Mouse (Mus musculus): ENCODE measurements at regions not wholly inside any gene's neighbourhood (a gene's known extent, or its start where the extent isn't known, plus 50 kb on each side); places are given as distances from the start of the nearest gene placed in this dataset.
"Not testable (repeated sequence)": the region's sequence is repeated elsewhere in the genome, so short reads cannot be mapped to it uniquely, and the experiment has no call there.

DNA sequence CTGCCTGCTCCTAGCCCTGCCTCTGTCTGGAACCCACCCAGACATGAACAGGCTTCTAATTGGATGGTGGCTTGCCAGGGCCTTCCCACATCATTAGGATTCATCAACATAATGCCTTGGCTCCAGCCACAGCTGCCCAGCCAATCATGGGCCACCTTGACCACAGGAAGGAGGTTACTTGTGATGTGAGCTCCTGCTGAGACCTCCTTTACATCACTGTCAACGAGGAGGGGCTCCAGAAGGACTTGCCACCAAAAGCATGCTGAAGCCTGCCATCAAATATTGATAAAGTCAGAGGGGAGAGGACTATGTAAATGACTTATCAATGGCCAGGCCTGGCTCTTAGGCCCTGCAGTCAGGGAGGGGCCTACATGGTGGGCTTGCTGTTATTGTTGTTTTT, 175.6 kb downstream of the Map1s start:
- not testable (repeated sequence) for H3K27me3 ChIP-seq; H3K9me3 ChIP-seq (replicated peaks); H3K27ac ChIP-seq (replicated peaks); H3K9ac ChIP-seq; H3K36me3 ChIP-seq; H3K4me1 ChIP-seq; H3K4me2 ChIP-seq (replicated peaks); ATAC-seq (ENCODE audit: insufficient number of reproducible peaks, low FRiP score, low TSS enrichment, low read depth); H3K4me3 ChIP-seq (replicated peaks)
- WGBS, result 4% methylated on average over 1 of the region's 1 CpGs

DNA sequence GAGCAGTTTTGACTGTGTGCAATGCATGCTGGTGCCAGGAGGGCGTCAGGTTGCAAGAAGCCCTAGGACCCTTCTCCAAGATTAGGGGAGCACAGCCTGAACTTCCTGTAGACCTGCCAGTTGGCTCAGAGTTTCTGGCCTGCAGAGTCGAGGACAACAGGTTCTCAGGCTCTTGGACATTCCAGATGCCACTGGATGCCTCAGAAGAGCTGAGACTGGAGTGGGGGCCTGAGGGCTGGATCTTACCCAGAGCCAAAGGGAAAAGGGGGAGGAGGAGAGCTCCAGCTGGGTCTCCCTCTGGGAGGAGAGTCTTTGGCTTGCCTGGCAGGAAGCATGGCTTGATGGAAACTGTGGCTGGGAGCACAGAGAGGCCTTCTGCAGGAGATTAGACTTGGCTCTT, 145.4 kb upstream of the Myo9b start:
- not testable (repeated sequence) for H3K9me3 ChIP-seq (replicated peaks); H3K4me2 ChIP-seq (replicated peaks); H3K4me1 ChIP-seq; H3K27me3 ChIP-seq; H3K9ac ChIP-seq; H3K27ac ChIP-seq (replicated peaks); H3K4me3 ChIP-seq (replicated peaks); H3K36me3 ChIP-seq; ATAC-seq (ENCODE audit: insufficient number of reproducible peaks, low FRiP score, low TSS enrichment, low read depth)
- WGBS, result 30% methylated on average over 2 of the region's 2 CpGs

DNA sequence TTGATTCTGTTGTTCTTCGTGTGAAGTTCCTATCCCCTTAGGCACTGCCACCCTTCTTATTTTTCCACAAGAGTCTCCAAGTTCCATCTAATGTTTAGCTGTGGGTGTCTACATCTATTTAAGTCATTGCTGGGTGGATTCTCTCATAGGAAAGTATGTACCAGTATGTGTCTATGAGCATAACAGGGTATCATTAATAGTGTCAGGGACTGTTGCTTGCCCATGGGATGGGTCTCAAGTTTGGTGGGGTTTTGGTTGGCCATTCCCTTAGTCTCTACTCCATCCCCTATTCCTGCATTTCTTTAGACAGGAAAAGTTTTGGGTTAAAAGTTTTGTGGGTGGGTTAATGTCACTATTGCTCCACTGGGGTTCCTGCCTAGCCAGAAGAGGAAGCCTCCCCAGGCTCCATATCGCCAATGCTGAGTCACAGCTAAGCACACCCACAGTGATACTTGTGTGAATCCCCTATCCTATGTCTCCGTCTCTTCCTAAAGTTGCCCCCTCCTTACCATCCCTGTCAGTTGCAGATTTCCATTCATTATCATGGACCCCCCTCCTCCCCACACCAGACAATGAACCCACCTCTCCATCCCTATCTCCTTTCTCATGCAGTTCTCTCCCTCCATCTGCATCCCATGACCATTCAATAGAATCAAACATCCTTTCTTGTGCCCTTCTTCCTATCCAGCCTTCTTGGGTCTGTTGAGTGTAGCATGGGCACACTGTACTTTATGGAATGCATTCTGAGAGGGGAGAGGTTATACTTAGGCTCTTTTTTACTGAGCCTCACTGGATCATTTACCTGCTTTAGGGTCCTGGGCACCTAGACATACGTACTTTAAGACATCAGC, 141.9 kb upstream of the Myo9b start:
- ATAC-seq (ENCODE audit: insufficient number of reproducible peaks, low FRiP score, low TSS enrichment, low read depth), result peak; percentile 60; the same call in 1 of the 2 replicates

DNA sequence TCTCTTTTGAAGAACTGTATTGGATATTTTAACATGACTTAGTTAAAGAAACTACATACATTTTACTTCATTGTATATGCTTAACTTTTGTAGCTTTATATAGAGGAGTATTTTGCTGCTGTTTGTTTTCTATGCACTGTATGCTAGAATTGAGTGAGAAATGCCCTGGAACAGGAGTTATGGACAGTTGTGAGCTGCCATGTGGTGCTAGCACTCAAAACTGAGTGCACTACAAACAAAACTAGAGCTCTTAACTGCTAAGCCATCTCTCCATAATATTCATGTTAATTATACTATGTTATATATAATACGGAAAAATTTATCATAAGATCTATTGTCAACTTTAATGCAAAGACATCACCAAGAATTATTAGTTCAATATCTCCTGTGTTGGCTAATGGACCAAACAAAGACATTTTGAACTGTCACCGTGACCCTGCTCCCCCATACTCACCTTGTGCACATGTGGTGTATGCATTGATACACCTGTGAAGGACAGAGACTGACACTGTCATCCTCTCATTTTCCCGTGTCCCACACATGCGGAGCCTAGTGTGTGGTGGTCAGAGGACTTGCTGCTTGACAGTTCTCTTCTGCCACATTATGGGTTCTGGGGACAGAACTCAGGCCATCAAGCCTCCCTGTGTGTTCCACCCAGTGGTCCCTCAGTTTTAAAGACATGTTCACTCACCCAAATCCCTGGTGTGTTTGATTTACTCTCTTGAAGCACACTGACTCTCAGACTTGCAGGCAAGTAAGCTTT, 141.0 kb upstream of the Myo9b start:
- WGBS, result 88% methylated on average over 4 of the region's 4 CpGs
- Histone ChIP-seq H3K9ac (no peak overlapping the region), H3K4me2 (replicated peaks) (no peak overlapping the region), H3K27me3 (no peaks in the 10 kb centered on the region), H3K9me3 (replicated peaks) (no peaks in the 10 kb centered on the region), H3K4me3 (replicated peaks) (no peak overlapping the region), H3K4me1 (no peaks in the 10 kb centered on the region), H3K27ac (replicated peaks) (no peak overlapping the region), H3K36me3 (no peaks in the 10 kb centered on the region)
- peak; percentile 37 for ATAC-seq (ENCODE audit: insufficient number of reproducible peaks, low FRiP score, low TSS enrichment, low read depth)

More for the DNA sequence above, 141.9 kb upstream of the Myo9b start:
- 54% methylated on average over 4 of the region's 4 CpGs for WGBS
- H3K4me3 ChIP-seq (replicated peaks), result no peak overlapping the region
- no peaks in the 10 kb centered on the region for H3K27me3 ChIP-seq
- no peak overlapping the region for H3K4me2 ChIP-seq (replicated peaks)
- H3K27ac ChIP-seq (replicated peaks), result no peak overlapping the region
- no peaks in the 10 kb centered on the region for H3K9me3 ChIP-seq (replicated peaks)
- no peaks in the 10 kb centered on the region for H3K4me1 ChIP-seq
- H3K9ac ChIP-seq, result no peak overlapping the region
- H3K36me3 ChIP-seq, result no peaks in the 10 kb centered on the region

DNA sequence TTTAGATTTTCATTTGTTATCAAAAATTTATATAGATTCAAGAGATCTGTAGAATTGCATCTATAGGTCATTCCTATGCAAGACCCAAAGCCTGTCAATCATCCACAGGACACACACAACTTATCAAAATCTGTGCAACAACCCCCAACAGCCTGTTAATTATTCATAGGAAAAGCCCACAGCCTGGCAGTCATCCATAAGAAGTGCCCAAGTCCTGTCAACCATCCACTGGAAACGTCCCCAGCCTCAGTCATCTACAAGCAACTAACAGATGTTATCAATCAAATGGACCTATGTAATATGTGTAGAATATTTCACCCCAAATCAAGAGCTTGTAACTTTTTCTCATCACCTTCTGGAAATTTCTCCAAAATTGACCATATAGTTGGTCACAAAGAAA, 139.6 kb upstream of the Myo9b start:
- WGBS, result 42% methylated on average over 1 of the region's 1 CpGs
- not testable (repeated sequence) for H3K9me3 ChIP-seq (replicated peaks); H3K4me2 ChIP-seq (replicated peaks); ATAC-seq (ENCODE audit: insufficient number of reproducible peaks, low FRiP score, low TSS enrichment, low read depth); H3K9ac ChIP-seq; H3K27ac ChIP-seq (replicated peaks); H3K4me3 ChIP-seq (replicated peaks); H3K36me3 ChIP-seq; H3K4me1 ChIP-seq; H3K27me3 ChIP-seq

DNA sequence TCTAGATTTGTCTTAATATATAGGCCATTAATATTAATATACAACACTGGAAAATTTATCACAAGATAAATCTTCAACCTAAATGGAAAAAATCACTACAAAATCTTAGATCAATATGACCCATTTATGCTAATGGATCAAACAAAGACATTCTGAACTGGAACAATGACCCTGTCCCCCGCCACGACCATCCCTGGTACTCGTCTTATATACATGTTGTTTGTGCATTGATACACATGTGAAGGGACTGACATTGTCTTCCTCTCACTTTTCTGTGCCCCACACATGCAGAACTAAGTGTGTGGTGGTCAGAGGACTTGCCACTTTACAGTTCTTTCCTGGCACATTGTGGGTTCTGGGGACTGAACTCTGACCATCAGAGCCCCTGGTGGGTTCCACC, 135.4 kb upstream of the Myo9b start:
- not testable (repeated sequence) for H3K4me2 ChIP-seq (replicated peaks); H3K9me3 ChIP-seq (replicated peaks); H3K36me3 ChIP-seq; H3K27ac ChIP-seq (replicated peaks); H3K4me1 ChIP-seq; H3K27me3 ChIP-seq; H3K4me3 ChIP-seq (replicated peaks); ATAC-seq (ENCODE audit: insufficient number of reproducible peaks, low FRiP score, low TSS enrichment, low read depth); H3K9ac ChIP-seq
- 88% methylated on average over 3 of the region's 3 CpGs for WGBS

DNA sequence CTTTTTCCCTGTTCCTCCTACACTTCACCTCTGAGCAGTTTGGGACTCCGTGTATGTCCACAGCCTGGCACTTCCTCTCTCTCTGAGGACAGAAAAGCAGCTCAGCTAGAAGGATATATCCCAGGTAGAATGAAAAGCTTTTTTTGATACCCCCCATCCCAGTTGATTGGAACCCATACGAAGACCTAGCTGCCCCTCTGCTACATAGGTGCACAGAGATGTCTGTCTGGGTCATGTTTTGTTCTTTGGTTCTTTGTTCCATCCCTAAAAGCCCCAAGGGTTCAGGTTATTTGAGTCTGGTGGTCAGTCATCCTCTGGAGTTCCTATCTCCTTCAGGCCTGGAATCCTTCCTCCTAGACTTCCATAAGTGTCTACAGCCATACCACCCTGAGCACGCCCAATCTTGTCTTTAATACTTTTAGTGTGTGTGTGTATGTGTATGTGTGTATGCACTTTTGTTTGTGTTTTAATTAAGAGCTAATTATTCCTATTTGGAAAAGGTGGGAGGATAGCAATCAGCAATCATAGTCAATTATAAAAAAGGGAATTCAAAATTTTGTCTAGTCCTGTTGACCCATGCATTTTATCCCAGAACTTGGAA, 130.0 kb upstream of the Myo9b start:
- H3K4me2 ChIP-seq (replicated peaks); H3K27ac ChIP-seq (replicated peaks); H3K4me3 ChIP-seq (replicated peaks); H3K4me1 ChIP-seq; H3K27me3 ChIP-seq; H3K9ac ChIP-seq; H3K36me3 ChIP-seq; H3K9me3 ChIP-seq (replicated peaks): not testable (repeated sequence)
- peak; percentile 51 for ATAC-seq (ENCODE audit: insufficient number of reproducible peaks, low FRiP score, low TSS enrichment, low read depth)
- WGBS, result 62% methylated on average over 3 of the region's 3 CpGs

DNA sequence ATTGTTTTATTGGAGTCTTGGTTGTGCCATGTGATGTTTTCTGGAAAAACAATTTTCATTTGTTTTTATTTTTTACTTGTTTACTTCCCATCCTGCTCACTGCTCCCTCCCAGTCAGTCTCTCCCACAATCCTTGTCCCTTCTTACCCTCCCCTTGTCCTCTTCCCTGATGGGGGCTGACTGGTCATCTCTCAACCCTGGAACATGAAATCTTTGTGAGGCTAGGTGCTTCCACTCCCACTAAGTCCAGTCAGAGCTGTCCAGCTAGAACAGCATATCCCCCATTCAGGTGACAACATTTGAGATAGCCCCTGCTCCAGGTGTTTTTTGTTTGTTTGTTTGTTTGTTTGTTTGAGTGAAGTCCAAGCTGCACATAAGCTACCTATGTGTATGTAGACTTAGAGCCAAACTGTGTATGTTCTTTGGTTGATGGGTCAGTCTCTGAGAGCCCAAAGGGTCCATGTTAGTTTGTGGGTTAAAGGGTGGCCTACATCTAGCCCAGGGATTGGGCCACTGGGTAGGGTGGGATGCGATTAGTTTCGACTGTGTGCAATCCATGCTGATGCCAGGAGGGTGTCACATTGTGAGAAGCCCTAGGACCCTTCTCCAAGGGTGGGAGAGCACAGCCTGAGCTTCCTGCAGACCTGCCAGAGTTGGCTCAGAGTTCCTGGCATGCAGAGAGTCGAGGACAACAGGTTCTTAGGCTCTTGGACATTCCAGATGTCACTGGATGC, 100.9 kb upstream of the Myo9b start:
- not testable (repeated sequence) for H3K27me3 ChIP-seq; H3K9ac ChIP-seq; H3K9me3 ChIP-seq (replicated peaks); H3K4me2 ChIP-seq (replicated peaks); H3K4me1 ChIP-seq; H3K27ac ChIP-seq (replicated peaks); H3K4me3 ChIP-seq (replicated peaks); H3K36me3 ChIP-seq
- WGBS, result 46% methylated on average over 3 of the region's 3 CpGs
- peak; percentile 67; the same call in 1 of the 2 replicates for ATAC-seq (ENCODE audit: insufficient number of reproducible peaks, low FRiP score, low TSS enrichment, low read depth)

DNA sequence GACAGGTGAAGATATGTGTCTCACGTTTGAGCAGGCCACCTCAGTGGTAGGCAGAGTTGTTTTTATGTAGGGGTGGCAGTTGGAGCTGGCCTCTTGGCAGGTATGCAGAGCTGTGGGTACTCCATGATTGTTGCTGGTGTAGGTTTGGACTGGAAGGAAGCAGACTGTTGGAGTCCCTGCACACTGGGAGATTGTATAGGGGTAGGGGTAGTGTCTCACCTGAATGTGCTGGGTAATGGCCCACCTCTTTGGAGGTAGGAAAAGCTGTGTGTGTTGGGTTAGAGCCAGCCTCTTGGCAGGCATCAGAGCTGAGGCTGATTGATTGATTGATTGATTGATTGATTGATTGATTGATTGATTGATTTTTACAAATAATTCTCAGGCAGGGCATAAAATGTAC, 79.6 kb upstream of the Myo9b start:
- not testable (repeated sequence) for H3K4me3 ChIP-seq (replicated peaks); H3K4me1 ChIP-seq; H3K27me3 ChIP-seq; H3K4me2 ChIP-seq (replicated peaks); H3K36me3 ChIP-seq; H3K9ac ChIP-seq; H3K9me3 ChIP-seq (replicated peaks); H3K27ac ChIP-seq (replicated peaks)
- ATAC-seq (ENCODE audit: insufficient number of reproducible peaks, low FRiP score, low TSS enrichment, low read depth), result peak; percentile 58; the same call in 1 of the 2 replicates
- WGBS, result 57% methylated on average over 1 of the region's 1 CpGs

DNA sequence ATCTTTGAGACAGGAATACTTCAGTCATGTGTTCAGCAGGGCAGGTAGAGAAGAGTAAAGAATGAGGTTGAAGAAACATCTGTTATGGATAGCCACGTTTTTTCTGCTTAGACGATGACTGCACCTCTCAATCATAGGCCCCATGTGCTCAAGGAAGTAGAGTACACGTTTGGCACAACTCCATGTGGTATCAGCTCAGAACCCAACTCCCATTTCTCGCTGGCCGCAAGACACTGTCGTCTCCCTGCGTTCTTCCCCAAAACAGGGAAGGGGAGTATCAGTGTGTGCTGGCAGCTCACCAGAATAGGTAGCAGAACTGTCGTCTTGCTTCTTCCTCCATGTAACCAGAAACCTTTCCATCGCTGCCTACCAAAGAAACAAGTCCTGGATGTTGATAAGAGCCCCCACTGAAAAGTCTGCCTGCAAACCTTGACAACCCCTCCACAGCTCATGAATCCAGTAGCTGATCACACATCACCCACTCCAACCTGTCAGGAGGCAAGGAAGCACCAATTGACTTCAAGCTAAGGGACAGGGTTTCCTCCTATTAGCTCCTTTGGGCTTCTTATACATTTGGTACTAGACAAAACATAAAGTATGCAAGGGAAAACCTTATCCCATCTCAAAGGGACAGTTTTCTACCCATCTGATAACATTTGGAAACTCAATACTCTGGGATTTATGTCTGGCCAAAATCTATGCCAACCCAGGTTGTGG, 77.3 kb upstream of the Myo9b start:
- H3K4me3 ChIP-seq (replicated peaks); H3K9ac ChIP-seq; H3K9me3 ChIP-seq (replicated peaks); H3K36me3 ChIP-seq; H3K4me1 ChIP-seq; H3K4me2 ChIP-seq (replicated peaks); H3K27me3 ChIP-seq; H3K27ac ChIP-seq (replicated peaks): not testable (repeated sequence)
- WGBS, result 75% methylated on average over 9 of the region's 9 CpGs
- peak; percentile 48; the same call in 1 of the 2 replicates for ATAC-seq (ENCODE audit: insufficient number of reproducible peaks, low FRiP score, low TSS enrichment, low read depth)
